Mouse (Mus musculus) lung, embryonic 14.5 days (tissue): Measurements from ENCODE around the gene Ap1g2. TPM values are rescaled to one million over a fixed set of nuclear protein-coding genes. Genes with fewer than 3 reads are reported as not detected.

ENCODE experiments used
- ATAC-seq: fragments of 200-750 bp; cut with Nextera tagmentation; 2 replicates; pipeline ENCODE4 v1.8.0; 2017; ENCODE audit warnings: mild to moderate bottlenecking, moderate TSS enrichment, moderate library complexity; ENCODE audit not compliant: insufficient read depth
- DNase-seq: peaks from one replicate; pipeline ENCODE4 v3.0.0-alpha.2; 2015
- H3K27ac ChIP-seq: fragments of 300-500 bp; sonication (generic); 2 replicates; pipeline ENCODE4 v1.5.1; 2014; ENCODE audit warnings: low read depth, mild to moderate bottlenecking, moderate library complexity
- H3K27me3 ChIP-seq: fragments of 300-500 bp; sonication (generic); 2 replicates; pipeline ENCODE4 v1.6.1; 2014; ENCODE audit warnings: low read length, control low read depth; ENCODE audit not compliant: insufficient read depth
- H3K36me3 ChIP-seq: fragments of 300-500 bp; sonication (generic); 2 replicates; pipeline ENCODE4 v1.6.1; 2014; ENCODE audit warnings: control low read depth; ENCODE audit not compliant: insufficient read depth
- H3K4me1 ChIP-seq: fragments of 300-500 bp; sonication (generic); 2 replicates; pipeline ENCODE4 v1.6.1; 2014; ENCODE audit warnings: antibody characterized with exemption, control low read depth; ENCODE audit not compliant: insufficient read depth
- H3K4me2 ChIP-seq: fragments of 300-500 bp; sonication (generic); 2 replicates; pipeline ENCODE4 v1.6.1; 2014; ENCODE audit warnings: mild to moderate bottlenecking
- H3K4me3 ChIP-seq: fragments of 300-500 bp; sonication (generic); 2 replicates; pipeline ENCODE4 v1.5.1; 2014; ENCODE audit warnings: low read depth, low read length
- H3K9ac ChIP-seq: fragments of 300-500 bp; sonication (generic); 2 replicates; pipeline ENCODE4 v1.6.1; 2014
- H3K9me3 ChIP-seq: fragments of 300-500 bp; sonication (generic); 2 replicates; pipeline ENCODE4 v1.6.1; 2016; ENCODE audit warnings: low read depth, low read length, control low read depth
- CTCF ChIP-seq: IDR thresholded peaks from 2 replicates; pipeline ENCODE4 v1.5.1; 2016; ENCODE audit warnings: antibody characterized with exemption, low read depth
- WGBS: fragments of 180-500 bp; shearing (Covaris S2); extraction: QIAGEN DNeasy Blood & Tissue Kit; methylation state at CpG from one replicate; pipeline ENCODE4 v1.1.7; 2014; 5-methylcytosine and 5-hydroxymethylcytosine counted together
- polyA plus RNA-seq: library from polyadenylated mRNA; unstranded; fragments of >200 nt; fragmentation: Nextera tagmentation; extraction: Ambion mirVana; gene quantifications from 2 replicates; pipeline ENCODE4 v1.2.1, GENCODE M21; 2014

Gene Ap1g2
- polyA plus RNA-seq, 1 experiment from 2014 or later = 16.3 TPM

DNA sequence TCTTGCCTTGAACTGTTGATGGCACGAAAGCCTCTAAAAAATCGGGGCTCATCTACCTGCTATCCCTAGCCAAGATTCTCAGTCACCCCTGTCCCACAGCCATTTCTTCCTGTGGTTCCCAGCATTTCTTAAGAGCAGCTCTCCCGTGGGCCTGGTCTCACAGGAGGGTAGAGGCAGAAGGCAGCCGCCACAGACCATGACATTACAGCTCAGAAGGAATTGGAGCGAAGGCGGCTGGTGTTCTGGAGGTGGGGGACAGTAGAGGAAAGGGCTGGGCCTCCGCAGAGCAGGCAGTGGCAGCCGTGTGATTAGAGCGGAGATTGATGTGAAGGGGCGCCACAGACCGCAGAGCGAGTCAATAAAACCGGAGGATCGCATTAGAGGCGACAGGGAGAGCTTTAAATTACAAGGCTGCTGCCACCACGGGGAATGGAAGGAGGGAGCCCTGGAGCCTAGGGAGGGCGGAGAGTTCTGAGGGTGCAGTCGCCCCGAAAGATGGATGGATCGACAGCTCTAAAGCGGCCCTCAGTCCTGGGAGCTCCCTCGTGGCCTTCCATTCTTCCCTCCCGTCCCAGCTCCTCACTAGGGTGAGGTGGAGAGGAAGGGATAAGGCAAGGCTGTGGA, 27.9 kb downstream of the Ap1g2 start:
- Histone ChIP-seq H3K27me3 (no peaks in the 10 kb centered on the region; the same call in 1 of the 2 replicates), H3K36me3 (no peaks in the 10 kb centered on the region), H3K4me2 (peak overlapping the region; percentile 44), H3K27ac (no peak overlapping the region), H3K4me3 (peak overlapping the region; percentile 3; the same call in 1 of the 2 replicates), H3K4me1 (no peaks in the 10 kb centered on the region), H3K9me3 (no peaks in the 10 kb centered on the region), H3K9ac (peak overlapping the region; percentile 38; the same call in 1 of the 2 replicates)
- no peak for DNase-seq
- WGBS = 8% methylated on average over 23 of the region's 23 CpGs
- no peak for TF ChIP-seq CTCF
- ATAC-seq = peak; percentile 30; the same call in 1 of the 2 replicates

GRCm38 (mm10) chr14:55077481-55078365, 28.7 kb downstream of the Ap1g2 start:
- Histone ChIP-seq H3K9ac (no peak overlapping the region), H3K27me3 (no peaks in the 10 kb centered on the region; the same call in 1 of the 2 replicates), H3K4me2 (peak overlapping the region; percentile 44; the same call in 1 of the 2 replicates)

GRCm38 (mm10) chr14:55076956-55077355, 29.4 kb downstream of the Ap1g2 start:
- Histone ChIP-seq H3K27ac (no peak overlapping the region), H3K4me1 (no peaks in the 10 kb centered on the region), H3K36me3 (no peaks in the 10 kb centered on the region), H3K4me3 (no peak overlapping the region), H3K9me3 (no peaks in the 10 kb centered on the region), H3K27me3 (no peaks in the 10 kb centered on the region; the same call in 1 of the 2 replicates), H3K4me2 (no peak overlapping the region), H3K9ac (no peak overlapping the region)
- WGBS = 67% methylated on average over 3 of the region's 3 CpGs
- DNase-seq (no peak), ATAC-seq (no peak)
- 0 out of 2 replicates have a peak, but pooled peaks have one; percentile 6 for TF ChIP-seq CTCF

More at GRCm38 (mm10) chr14:55077481-55078365, 28.7 kb downstream of the Ap1g2 start:
- H3K36me3 ChIP-seq = no peaks in the 10 kb centered on the region
- no peak overlapping the region for H3K4me3 ChIP-seq
- no peak for DNase-seq
- WGBS = 31% methylated on average over 15 of the region's 15 CpGs
- H3K9me3 ChIP-seq = no peaks in the 10 kb centered on the region
- TF ChIP-seq CTCF = no peak
- H3K4me1 ChIP-seq = no peaks in the 10 kb centered on the region
- H3K27ac ChIP-seq = no peak overlapping the region
- ATAC-seq = no peak

GRCm38 (mm10) chr14:55076224-55076623, 30.2 kb downstream of the Ap1g2 start:
- 26% methylated on average over 6 of the region's 6 CpGs for WGBS
- DNase-seq = peak; percentile 58
- no peak for ATAC-seq
- Histone ChIP-seq H3K27me3 (no peaks in the 10 kb centered on the region; the same call in 1 of the 2 replicates), H3K4me2 (no peak overlapping the region), H3K4me1 (no peaks in the 10 kb centered on the region), H3K9ac (no peak overlapping the region), H3K4me3 (no peak overlapping the region), H3K36me3 (no peaks in the 10 kb centered on the region), H3K27ac (no peak overlapping the region), H3K9me3 (no peaks in the 10 kb centered on the region)
- no peak for TF ChIP-seq CTCF

GRCm38 (mm10) chr14:55074416-55074815, 32.0 kb downstream of the Ap1g2 start:
- no peaks in the 10 kb centered on the region for H3K9me3 ChIP-seq
- no peak overlapping the region for H3K27ac ChIP-seq
- no peaks in the 10 kb centered on the region for H3K36me3 ChIP-seq
- no peak overlapping the region for H3K4me2 ChIP-seq
- no peaks in the 10 kb centered on the region; the same call in 1 of the 2 replicates for H3K27me3 ChIP-seq
- no peak overlapping the region for H3K9ac ChIP-seq
- no peak for ATAC-seq
- no peaks in the 10 kb centered on the region for H3K4me1 ChIP-seq
- no peak for TF ChIP-seq CTCF
- no peak for DNase-seq
- H3K4me3 ChIP-seq = no peak overlapping the region
- 86% methylated on average over 12 of the region's 12 CpGs for WGBS

- H3K9ac ChIP-seq = no peak overlapping the region
- H3K9me3 ChIP-seq = no peaks in the 10 kb centered on the region
- no peak for TF ChIP-seq CTCF
- H3K27ac ChIP-seq = no peak overlapping the region
- 23% methylated on average over 19 of the region's 19 CpGs for WGBS
- no peaks in the 10 kb centered on the region for H3K4me1 ChIP-seq
- H3K36me3 ChIP-seq = no peaks in the 10 kb centered on the region
- H3K27me3 ChIP-seq = no peaks in the 10 kb centered on the region
- DNase-seq (no peak), ATAC-seq (no peak)
- no peak overlapping the region for H3K4me2 ChIP-seq
- no peak overlapping the region for H3K4me3 ChIP-seq
Measured at GRCm38 (mm10) chr14:55071756-55072155, 34.6 kb downstream of the Ap1g2 start.

- TF ChIP-seq CTCF = no peak
- no peak overlapping the region for H3K27ac ChIP-seq
- H3K27me3 ChIP-seq = no peaks in the 10 kb centered on the region
- no peak for DNase-seq
- no peak overlapping the region for H3K4me3 ChIP-seq
- H3K4me1 ChIP-seq = peaks cover 6% of the 10 kb centered on the region; the same call in 1 of the 2 replicates
- 83% methylated on average over 8 of the region's 8 CpGs for WGBS
- no peak overlapping the region for H3K4me2 ChIP-seq
- H3K9ac ChIP-seq = no peak overlapping the region
- no peaks in the 10 kb centered on the region for H3K9me3 ChIP-seq
- no peaks in the 10 kb centered on the region; the same call in 1 of the 2 replicates for H3K36me3 ChIP-seq
- ATAC-seq = no peak
Measured at GRCm38 (mm10) chr14:55066042-55066441, 40.4 kb downstream of the Ap1g2 start.
